Mouse (Mus musculus) MEL (cell line): ENCODE data around the gene Kidins220. TPM values are rescaled to one million over a fixed set of nuclear protein-coding genes. Genes with fewer than 3 reads are reported as not detected.

Experiments
- DNase-seq: peaks from one replicate; pipeline ENCODE4 v3.0.0; 2011; ENCODE audit warnings: low read depth, low spot score
- H3K27ac ChIP-seq: 2 replicates; pipeline ENCODE4 v1.5.1; 2012; ENCODE audit warnings: low read depth, mild to moderate bottlenecking, control low read depth, low read length, moderate library complexity; ENCODE audit not compliant: control insufficient read depth
- H3K27me3 ChIP-seq, 2 experiments: fragments of 150-350 bp in 1 of 2; sonication (generic) in 1 of 2; 2 replicates each; pipeline ENCODE4 v1.6.1; 2012; ENCODE audit warnings: low read length in 2 of 2, mild to moderate bottlenecking in 2 of 2, improper control_type of control experiment in 1 of 2, moderate library complexity in 1 of 2; ENCODE audit not compliant: insufficient read depth in 2 of 2, control insufficient read depth in 1 of 2
- H3K36me3 ChIP-seq, 2 experiments: 2 replicates each; pipeline ENCODE4 v1.6.1; 2012 to 2014; ENCODE audit warnings: low read length in 2 of 2, improper control_type of control experiment in 1 of 2, inconsistent platforms in 1 of 2, mild to moderate bottlenecking in 1 of 2; ENCODE audit not compliant: insufficient read depth in 2 of 2, control insufficient read depth in 1 of 2
- H3K4me1 ChIP-seq, 2 experiments: fragments of 150-350 bp in 1 of 2; sonication (generic) in 1 of 2; 2 replicates each; pipeline ENCODE4 v1.6.1; 2012; ENCODE audit warnings: low read length in 2 of 2, improper control_type of control experiment in 1 of 2, mild to moderate bottlenecking in 1 of 2; ENCODE audit not compliant: insufficient read depth in 2 of 2, control insufficient read depth in 1 of 2
- H3K4me3 ChIP-seq, 2 experiments: fragments of 150-350 bp in 1 of 2; sonication (generic) in 1 of 2; 2 replicates each; pipeline ENCODE4 v1.5.1; 2012; ENCODE audit warnings: low read depth in 2 of 2, low read length in 2 of 2, mild to moderate bottlenecking in 2 of 2, moderate library complexity in 2 of 2, control low read depth in 1 of 2, improper control_type of control experiment in 1 of 2; ENCODE audit not compliant: control insufficient read depth in 1 of 2, insufficient read depth in 1 of 2
- H3K79me2 ChIP-seq: 2 replicates; pipeline ENCODE4 v1.6.1; 2012; ENCODE audit warnings: mild to moderate bottlenecking, low read length, moderate library complexity; ENCODE audit not compliant: control insufficient read depth, poor library complexity, insufficient read depth
- H3K9ac ChIP-seq: 2 replicates; pipeline ENCODE4 v1.6.1; 2012; ENCODE audit warnings: low read depth, mild to moderate bottlenecking, control low read depth, low read length, moderate library complexity; ENCODE audit not compliant: control insufficient read depth, poor library complexity, severe bottlenecking
- H3K9me3 ChIP-seq: fragments of 150-350 bp; sonication (generic); replicated peaks from 2 replicates; pipeline ENCODE4 v1.6.1; 2012; ENCODE audit warnings: mild to moderate bottlenecking, low read length, improper control_type of control experiment, moderate library complexity; ENCODE audit not compliant: insufficient read depth
- BHLHE40 ChIP-seq: IDR thresholded peaks from 2 replicates; pipeline ENCODE4 v1.6.1; 2012; ENCODE audit warnings: low read depth, mild to moderate bottlenecking, inconsistent platforms, low read length, improper control_type of control experiment, borderline replicate concordance
- CHD1 ChIP-seq: IDR thresholded peaks from 2 replicates; pipeline ENCODE4 v1.6.1; 2012; ENCODE audit warnings: low read depth, mild to moderate bottlenecking, inconsistent platforms, low read length, improper control_type of control experiment
- CHD2 ChIP-seq: IDR thresholded peaks from 2 replicates; pipeline ENCODE4 v1.6.1; 2011; ENCODE audit warnings: low read length, improper control_type of control experiment
- E2F4 ChIP-seq: IDR thresholded peaks from 2 replicates; pipeline ENCODE4 v1.6.1; 2011; ENCODE audit warnings: low read depth, low read length, improper control_type of control experiment, borderline replicate concordance
- ELF1 ChIP-seq: IDR thresholded peaks from 2 replicates; pipeline ENCODE4 v1.6.1; 2014; ENCODE audit warnings: low read depth, mild to moderate bottlenecking, inconsistent platforms, low read length, improper control_type of control experiment, moderate library complexity
- ETS1 ChIP-seq: IDR thresholded peaks from 2 replicates; pipeline ENCODE4 v1.6.1; 2012; ENCODE audit warnings: low read depth, mild to moderate bottlenecking, inconsistent platforms, low read length, improper control_type of control experiment, moderate library complexity
- HCFC1 ChIP-seq: IDR thresholded peaks from 2 replicates; pipeline ENCODE4 v1.6.1; 2012; ENCODE audit warnings: low read depth, mild to moderate bottlenecking, inconsistent platforms, low read length, improper control_type of control experiment, moderate library complexity
- KAT2A ChIP-seq: conservative IDR thresholded peaks from 2 replicates; pipeline ENCODE4 v1.6.1; 2012; ENCODE audit warnings: low read depth, low read length, improper control_type of control experiment, inconsistent platforms
- MAZ ChIP-seq: IDR thresholded peaks from 2 replicates; pipeline ENCODE4 v1.6.1; 2012; ENCODE audit warnings: low read depth, mild to moderate bottlenecking, inconsistent platforms, low read length, improper control_type of control experiment
- MEF2A ChIP-seq: IDR thresholded peaks from 2 replicates; pipeline ENCODE4 v1.6.1; 2014; ENCODE audit warnings: low read depth, mild to moderate bottlenecking, inconsistent platforms, low read length, improper control_type of control experiment; ENCODE audit not compliant: poor library complexity, insufficient replicate concordance, severe bottlenecking; ENCODE audit errors: extremely low read depth
- MXI1 ChIP-seq: IDR thresholded peaks from 2 replicates; pipeline ENCODE4 v1.6.1; 2011; ENCODE audit warnings: mild to moderate bottlenecking, low read depth, low read length, improper control_type of control experiment
- MYC ChIP-seq: IDR thresholded peaks from 2 replicates; pipeline ENCODE4 v1.6.1; 2011; ENCODE audit warnings: low read depth, mild to moderate bottlenecking, low read length, improper control_type of control experiment, moderate library complexity
- NELFE ChIP-seq: IDR thresholded peaks from 2 replicates; pipeline ENCODE4 v1.6.1; 2011; ENCODE audit warnings: low read depth, low read length, improper control_type of control experiment
- POLR2A ChIP-seq, 2 experiments: IDR thresholded peaks; 2 replicates each; pipeline ENCODE4 v1.6.1; 2011 to 2012; ENCODE audit warnings: low read length in 2 of 2, mild to moderate bottlenecking in 2 of 2, control low read depth in 1 of 2, improper control_type of control experiment in 1 of 2, low read depth in 1 of 2, moderate library complexity in 1 of 2; ENCODE audit not compliant: control insufficient read depth in 1 of 2, insufficient read depth in 1 of 2, poor library complexity in 1 of 2
- POLR2AphosphoS2 ChIP-seq: IDR thresholded peaks from 2 replicates; pipeline ENCODE4 v1.6.1; 2011; ENCODE audit warnings: low read length, improper control_type of control experiment
- POLR2AphosphoS5 ChIP-seq: IDR thresholded peaks from 2 replicates; pipeline ENCODE4 v1.6.1; 2012; ENCODE audit warnings: low read depth, borderline replicate concordance, mild to moderate bottlenecking, inconsistent platforms, low read length, moderate library complexity, mixed read lengths
- RAD21 ChIP-seq: IDR thresholded peaks from 2 replicates; pipeline ENCODE4 v1.6.1; 2011; ENCODE audit warnings: mild to moderate bottlenecking, low read depth, low read length, improper control_type of control experiment
- RCOR1 ChIP-seq: IDR thresholded peaks from 2 replicates; pipeline ENCODE4 v1.6.1; 2012; ENCODE audit warnings: low read depth, mild to moderate bottlenecking, inconsistent platforms, low read length, improper control_type of control experiment
- SIN3A ChIP-seq: IDR thresholded peaks from 2 replicates; pipeline ENCODE4 v1.6.1; 2012; ENCODE audit warnings: low read length, improper control_type of control experiment, inconsistent platforms
- TBP ChIP-seq: IDR thresholded peaks from 2 replicates; pipeline ENCODE4 v1.8.0; 2011; ENCODE audit warnings: low read depth, low read length, improper control_type of control experiment
- TCF12 ChIP-seq: IDR thresholded peaks from 2 replicates; pipeline ENCODE4 v1.6.1; 2014; ENCODE audit warnings: low read depth, mild to moderate bottlenecking, inconsistent platforms, low read length, improper control_type of control experiment, moderate library complexity
- USF2 ChIP-seq, 2 experiments: IDR thresholded peaks; 2 replicates each; pipeline ENCODE4 v1.6.1; 2011 to 2012; ENCODE audit warnings: improper control_type of control experiment in 2 of 2, low read length in 2 of 2, borderline replicate concordance in 1 of 2, inconsistent platforms in 1 of 2, low read depth in 1 of 2, mild to moderate bottlenecking in 1 of 2; ENCODE audit not compliant: insufficient read depth in 1 of 2
- ZC3H11A ChIP-seq: IDR thresholded peaks from 2 replicates; pipeline ENCODE4 v1.6.1; 2012; ENCODE audit warnings: low read depth, mild to moderate bottlenecking, inconsistent platforms, low read length, improper control_type of control experiment
- ZMIZ1 ChIP-seq: IDR thresholded peaks from 2 replicates; pipeline ENCODE4 v1.6.1; 2012; ENCODE audit warnings: low read depth, mild to moderate bottlenecking, inconsistent platforms, low read length, improper control_type of control experiment, moderate library complexity
- ZNF384 ChIP-seq: IDR thresholded peaks from 2 replicates; pipeline ENCODE4 v1.6.1; 2012; ENCODE audit warnings: low read depth, mild to moderate bottlenecking, inconsistent platforms, low read length, improper control_type of control experiment
- polyA plus RNA-seq, 2 experiments: library from polyadenylated mRNA; stranded (reverse) in 1 of 2; unstranded in 1 of 2; fragments of >175 nt in 1 of 2; fragments of >200 nt in 1 of 2; gene quantifications; 2 replicates each; pipeline versions ENCODE4 v1.2.1 to v1.2.4; 2012; ENCODE audit warnings: low replicate concordance in 2 of 2, low read depth in 1 of 2; ENCODE audit not compliant: insufficient read length in 2 of 2, insufficient read depth in 1 of 2, missing spikeins in 1 of 2
- total RNA-seq: library from RNA; depleted of rRNA; stranded (reverse); fragments of 300-350 nt; gene quantifications from 2 replicates; pipeline ENCODE4 v1.2.3, GENCODE M21; 2012

The Kidins220 gene
- total and polyA plus RNA-seq, 3 experiments, result 26.2 to 124 (median 29.2) TPM

GRCm38 (mm10) chr12:25083260-25084178 lies 108.8 kb downstream of the Kidins220 start:
- no peaks in the 10 kb centered on the region for H3K9me3 ChIP-seq
- DNase-seq, result no peak
- no peaks in the 10 kb centered on the region for H3K36me3 ChIP-seq
- no peak overlapping the region for H3K27ac ChIP-seq
- no peak overlapping the region for H3K9ac ChIP-seq
- no peaks in the 10 kb centered on the region for H3K4me1 ChIP-seq
- H3K4me3 ChIP-seq, result no peak overlapping the region
- no peaks in the 10 kb centered on the region for H3K27me3 ChIP-seq
- no peaks in the 10 kb centered on the region for H3K79me2 ChIP-seq
- TF ChIP-seq ZC3H11A (no peak), CHD2 (no peak), USF2 (IDR thresholded peaks at IDR 0.05; ENCODE audit: borderline replicate concordance in 1 of 2, insufficient read depth in 1 of 2, low read depth in 1 of 2, low read length in 2 of 2) (no peak), POLR2AphosphoS2 (no peak), RAD21 (no peak), MXI1 (no peak), ELF1 (no peak), ETS1 (no peak), MYC (no peak), SIN3A (no peak), MAZ (no peak), MEF2A (no peak), CHD1 (no peak), NELFE (no peak), BHLHE40 (no peak)
- TF ChIP-seq, all 39 proteins: peak for 0

GRCm38 (mm10) chr12:25086966-25087365 lies 112.2 kb downstream of the Kidins220 start:
- Histone ChIP-seq H3K79me2 (no peaks in the 10 kb centered on the region), H3K27me3 (no peaks in the 10 kb centered on the region), H3K4me1 (no peaks in the 10 kb centered on the region), H3K4me3 (no peak overlapping the region), H3K27ac (no peak overlapping the region), H3K36me3 (no peaks in the 10 kb centered on the region), H3K9me3 (no peaks in the 10 kb centered on the region), H3K9ac (no peak overlapping the region)
- no peak for DNase-seq
- no peak for TF ChIP-seq TBP
- no peak for TF ChIP-seq ELF1
- no peak for TF ChIP-seq POLR2A (IDR thresholded peaks at IDR 0.05; ENCODE audit: control insufficient read depth in 1 of 2, insufficient read depth in 1 of 2, low read depth in 1 of 2, low read length in 2 of 2, poor library complexity in 1 of 2)
- no peak for TF ChIP-seq E2F4
- no peak for TF ChIP-seq BHLHE40
- no peak for TF ChIP-seq POLR2AphosphoS5
- TF ChIP-seq HCFC1, result no peak
- TF ChIP-seq USF2 (IDR thresholded peaks at IDR 0.05; ENCODE audit: borderline replicate concordance in 1 of 2, insufficient read depth in 1 of 2, low read depth in 1 of 2, low read length in 2 of 2), result no peak
- TF ChIP-seq KAT2A, result no peak
- no peak for TF ChIP-seq RCOR1
- TF ChIP-seq ZMIZ1, result no peak
- no peak for TF ChIP-seq TCF12
- TF ChIP-seq ZNF384, result no peak
